Mouse (Mus musculus): Measurements from ENCODE around the gene Kmt2d.

- no peak for TF ChIP-seq MAX (IDR thresholded peaks at IDR 0.05; ENCODE audit: low read length)
- no peak for TF ChIP-seq POLR2AphosphoS2 (IDR thresholded peaks at IDR 0.05; ENCODE audit: low read depth, low read length)
- TF ChIP-seq CTCF (conservative IDR thresholded peaks at IDR 0.05 in 1 of 2, IDR thresholded peaks at IDR 0.05 in 1 of 2; ENCODE audit: low read depth in 2 of 2, low read length in 2 of 2), result no peak
- no peak for TF ChIP-seq E2F4 (IDR thresholded peaks at IDR 0.05; ENCODE audit: insufficient replicate concordance, low read depth, low read length)
- no peak for TF ChIP-seq CHD1 (IDR thresholded peaks at IDR 0.05; ENCODE audit: low read depth, low read length)
Measured at GRCm38 (mm10) chr15:98788972-98789660, 81.9 kb downstream of the Kmt2d start.
